Mouse (Mus musculus) regulatory T cell (primary cell): Measurements from ENCODE around the gene Dbi.

Source experiments
- in situ Hi-C: fragments of 300-600 bp; cut with MboI, MseI; formaldehyde crosslinking; loops from one replicate; pipeline ENCODE4 v1.15.1; 2025; ENCODE audit warnings: high pct_unique_total_duplicates

Gene Dbi

DNA sequence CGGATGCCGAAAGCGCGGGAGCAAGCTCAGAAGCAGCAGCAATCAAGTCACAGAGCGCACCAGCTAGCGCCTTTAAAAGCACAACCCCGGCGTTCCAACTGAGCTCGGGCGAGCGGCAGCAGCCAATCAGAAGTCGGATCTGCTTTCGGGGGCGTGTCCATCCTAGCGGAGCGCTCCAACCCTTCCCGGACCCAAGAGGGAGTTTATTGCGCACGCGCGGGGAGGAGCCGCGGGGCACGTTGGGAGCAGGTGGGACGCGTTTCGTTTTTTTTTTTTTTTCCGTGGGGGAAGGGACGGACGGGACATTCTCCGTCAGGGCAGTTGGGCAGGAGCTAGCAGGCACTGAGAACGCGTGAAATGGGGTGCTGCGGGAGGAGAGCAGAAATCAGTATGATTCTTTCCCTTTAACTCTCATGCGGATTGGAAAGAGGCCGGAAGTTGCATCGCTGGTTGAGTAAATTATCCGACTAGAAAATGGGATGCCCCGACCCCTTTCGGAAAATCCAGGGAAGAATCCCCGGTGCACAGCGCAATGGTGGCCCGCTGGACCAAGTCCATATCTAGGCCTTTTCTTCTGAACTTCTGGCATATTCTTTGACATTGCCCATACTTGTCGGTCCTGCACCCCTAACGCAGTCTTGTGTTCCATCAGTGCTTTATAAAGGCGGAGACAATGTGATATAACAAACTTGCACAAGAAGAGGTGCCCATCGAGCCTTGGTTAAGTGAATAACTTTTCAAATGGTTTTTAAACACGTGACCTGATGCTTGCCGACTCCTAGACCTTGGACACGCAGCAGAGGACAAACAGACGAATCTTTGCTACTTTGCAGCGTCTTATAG is at the start of gene Dbi, which contains the start of gene 3110009E18Rik:
TSS of gene Dbi (minus strand) at position 110 of the 843 bp plus-strand sequence.
TSS of gene 3110009E18Rik (plus strand) at position 219 of the 843 bp plus-strand sequence.
- in situ Hi-C loops, result loop anchor here (25.0 kb wide), 1 partner anchor 1809 kb away; the partner anchor contains the start of genes Nifk and Tsn

- in situ Hi-C loops, result no loop called here
These were observed 49.4 kb upstream of the Dbi start for GRCm38 (mm10) chr1:120170307-120170706.

- in situ Hi-C loops, result no loop called here
These were observed 47.8 kb upstream of the Dbi start for GRCm38 (mm10) chr1:120168674-120169073.

DNA sequence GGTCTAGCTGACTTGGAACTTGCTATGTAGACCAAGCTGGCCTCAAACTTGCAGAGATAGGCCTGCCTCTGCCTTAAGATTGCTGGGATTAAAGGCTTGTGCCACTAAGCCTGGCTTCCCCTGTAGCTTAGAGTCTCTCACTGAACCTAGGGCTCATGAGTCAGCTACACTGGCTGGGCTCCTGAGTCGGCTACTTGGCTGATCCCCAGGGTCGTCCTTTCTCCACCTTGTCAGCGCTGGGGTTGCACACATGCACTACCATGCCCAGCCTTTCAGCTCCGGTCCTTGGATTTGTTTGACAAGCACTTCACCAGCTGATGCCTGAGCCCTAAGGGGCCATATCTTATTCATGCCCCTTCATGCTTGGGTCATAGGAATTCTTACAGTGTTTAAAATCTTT is 47.1 kb upstream of the Dbi start:
- in situ Hi-C loops, result no loop called here

- in situ Hi-C loops, result no loop called here
These were observed 41.7 kb upstream of the Dbi start for GRCm38 (mm10) chr1:120162616-120163015.

- in situ Hi-C loops, result no loop called here
These were observed 40.6 kb upstream of the Dbi start for GRCm38 (mm10) chr1:120161502-120161901.

DNA sequence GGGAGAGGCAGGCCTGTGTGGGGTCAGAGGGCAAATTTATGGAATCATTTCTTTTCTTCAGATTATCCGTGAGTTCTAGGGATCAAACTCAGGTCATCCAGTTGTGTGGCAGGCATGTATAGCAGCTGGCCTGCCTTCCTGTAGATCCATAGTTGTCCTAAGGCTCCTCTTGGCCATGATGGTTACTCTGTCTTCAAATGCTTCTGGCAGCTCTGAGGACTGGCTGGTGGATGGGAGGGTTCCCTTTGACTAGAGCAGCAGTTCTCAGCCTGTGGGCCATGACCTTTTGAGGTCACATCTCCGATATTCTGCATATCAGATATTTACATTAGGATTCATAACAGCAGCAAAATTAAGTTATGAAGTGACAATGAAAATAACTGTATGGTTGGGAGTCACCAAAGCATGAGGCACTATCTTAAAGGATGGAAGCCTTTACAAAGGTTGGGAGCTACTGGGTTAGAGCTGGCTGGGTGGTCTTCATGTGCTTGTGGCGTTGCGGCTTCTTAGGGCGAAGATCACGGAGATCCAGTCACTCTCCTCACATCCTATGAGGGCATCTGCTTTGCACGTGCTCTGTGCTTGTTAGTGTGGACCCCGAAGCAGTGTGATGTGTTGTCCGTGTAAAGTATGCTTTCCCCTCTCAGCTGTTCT is 37.7 kb upstream of the Dbi start:
- in situ Hi-C loops, result no loop called here

GRCm38 (mm10) chr1:120155325-120155724 is 34.4 kb upstream of the Dbi start:
- in situ Hi-C loops, result no loop called here

- in situ Hi-C loops, result loop anchor here (5.0 kb wide), 1 partner anchor 62 kb away; no protein-coding TSS in a partner anchor
These were observed 33.4 kb upstream of the Dbi start for GRCm38 (mm10) chr1:120154232-120154631.

DNA sequence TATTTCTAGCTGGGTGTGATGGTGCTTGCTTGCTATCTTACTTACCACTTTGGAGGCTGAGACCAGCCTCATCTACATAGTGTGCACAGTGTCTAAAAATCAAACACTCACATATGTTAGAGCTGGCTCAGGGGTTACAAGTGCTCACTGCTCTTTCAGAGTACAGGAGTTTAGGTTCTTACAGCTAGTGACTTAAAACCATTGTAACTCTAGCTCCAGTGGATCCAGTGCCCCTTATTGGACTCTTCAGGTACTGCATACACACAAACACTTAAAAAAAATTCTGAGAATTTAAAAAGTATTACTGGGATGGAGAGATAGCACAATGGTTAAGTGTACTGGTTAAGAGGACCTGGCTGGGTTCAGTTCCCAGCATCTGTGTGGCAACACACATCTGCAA is 26.1 kb upstream of the Dbi start:
- in situ Hi-C loops, result no loop called here

DNA sequence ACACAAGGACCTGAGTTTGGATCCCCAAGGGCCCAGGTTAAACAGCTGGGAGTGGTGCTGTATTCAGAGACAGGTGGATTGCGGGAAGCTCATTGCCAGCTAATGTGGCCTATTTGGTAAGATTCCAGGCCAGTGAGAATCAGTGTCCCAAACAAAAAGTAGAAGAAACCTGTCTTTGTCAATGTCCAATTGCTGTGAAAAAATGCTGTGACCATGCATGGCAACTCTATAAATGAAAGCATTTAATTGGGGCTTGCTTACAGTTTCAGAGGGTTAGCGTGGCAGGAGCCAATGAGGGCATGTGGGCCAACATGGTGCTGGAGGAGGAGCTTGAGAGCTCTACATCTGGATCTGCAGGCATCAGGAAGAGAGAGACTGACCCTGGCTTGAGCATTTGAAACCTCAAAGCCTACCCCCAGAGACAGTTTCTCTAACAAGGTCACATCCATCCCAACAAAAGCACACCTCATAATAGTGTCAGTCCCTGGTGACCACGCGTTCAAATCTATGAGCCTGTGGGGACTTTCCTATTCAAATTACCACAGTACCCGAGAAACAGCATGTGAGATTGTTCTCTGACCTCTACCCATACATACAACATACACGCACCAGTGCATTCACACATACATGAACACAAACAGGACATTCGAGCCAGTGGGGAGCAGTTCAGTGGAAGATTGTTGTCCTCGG is 24.8 kb upstream of the Dbi start:
- in situ Hi-C loops, result no loop called here

GRCm38 (mm10) chr1:120142551-120142950 is 21.7 kb upstream of the Dbi start:
- in situ Hi-C loops, result no loop called here

GRCm38 (mm10) chr1:120140144-120140693 is 19.3 kb upstream of the Dbi start:
- in situ Hi-C loops, result no loop called here

DNA sequence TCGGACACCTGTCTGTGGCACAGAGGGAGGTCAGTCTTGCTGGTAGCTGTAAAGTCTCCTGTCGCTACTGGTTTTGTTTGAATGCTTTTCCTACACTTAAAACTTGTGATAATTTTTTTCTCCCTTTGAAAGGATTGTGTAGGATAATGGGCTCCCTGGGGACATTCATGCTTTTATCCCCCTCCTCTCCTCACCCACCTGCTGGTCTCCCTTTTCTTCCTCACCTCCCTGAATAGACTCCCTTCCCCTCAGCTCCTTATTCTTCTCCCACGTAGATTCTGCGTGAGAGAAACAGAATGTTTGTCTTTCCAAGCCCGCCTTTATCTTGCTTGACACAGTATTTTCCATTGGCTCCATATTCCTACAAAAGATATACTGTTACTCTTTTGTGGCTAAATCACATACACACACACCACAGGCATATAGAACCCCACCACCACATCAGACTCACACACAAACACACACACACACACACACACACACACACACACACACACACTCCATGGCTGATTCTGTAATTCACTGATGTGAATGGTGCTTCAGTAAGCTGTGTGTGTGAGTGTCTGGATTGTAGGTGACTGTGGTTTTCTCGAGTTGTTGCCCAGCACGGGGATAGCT is 18.2 kb upstream of the Dbi start:
- in situ Hi-C loops, result no loop called here

DNA sequence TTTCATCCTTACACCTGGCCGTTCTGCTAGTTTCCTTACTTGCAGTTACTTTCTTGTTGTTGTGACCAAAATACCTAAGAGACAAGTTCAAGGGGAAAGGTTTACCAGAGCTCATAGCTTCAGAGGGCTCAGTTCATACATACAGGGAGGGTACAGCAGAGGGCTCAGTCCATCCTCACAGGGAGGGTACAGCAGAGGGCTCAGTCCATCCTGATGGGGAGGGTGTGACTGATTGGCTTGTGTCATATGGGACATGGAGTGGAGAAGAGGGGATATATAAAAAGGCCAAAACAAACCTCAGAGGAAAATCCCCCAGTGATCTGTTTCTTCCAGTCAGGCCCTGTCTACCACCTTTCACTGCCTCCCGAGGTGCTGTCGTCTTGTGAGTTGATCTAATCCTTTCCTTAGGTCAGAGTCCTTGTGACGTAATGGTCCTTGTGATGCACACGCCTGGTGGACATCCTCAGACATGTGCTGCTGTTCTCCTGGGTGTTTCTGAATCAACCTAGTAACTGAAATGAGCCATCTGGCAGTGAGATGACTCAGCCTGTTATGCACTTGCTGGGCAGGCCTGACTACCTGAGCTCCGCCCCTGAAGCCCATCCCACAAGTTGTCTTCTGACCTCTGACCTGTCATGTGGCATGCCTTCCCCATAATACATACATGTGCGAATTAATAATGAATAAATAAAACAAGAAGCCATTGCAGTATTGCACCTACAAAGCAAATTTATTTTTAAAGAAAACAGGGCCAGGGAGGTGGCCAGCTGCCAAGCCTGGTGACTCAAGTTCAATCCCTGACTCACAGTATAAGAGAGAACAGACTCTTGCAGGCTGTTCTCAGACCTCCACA is 15.3 kb upstream of the Dbi start:
- in situ Hi-C loops, result no loop called here

DNA sequence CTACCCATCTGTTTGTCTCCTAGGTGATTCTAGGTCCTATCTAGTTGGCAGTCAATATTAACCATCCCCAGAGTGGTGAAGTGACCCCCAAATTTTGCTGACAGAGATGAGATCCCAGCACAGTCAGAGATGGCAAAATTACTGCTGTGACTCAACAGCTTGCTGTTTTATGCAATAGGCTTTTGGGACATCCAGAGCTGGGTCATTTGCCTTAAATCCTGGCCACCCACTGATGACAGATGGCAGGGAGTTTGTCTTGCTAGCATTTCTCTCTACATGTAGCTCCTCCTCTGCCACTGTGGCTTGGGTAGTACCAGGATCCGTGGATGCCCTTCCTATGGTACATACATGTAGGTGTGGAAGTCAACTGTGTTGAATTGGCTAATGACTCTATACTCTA is 11.5 kb upstream of the Dbi start:
- in situ Hi-C loops, result loop anchor here (5.0 kb wide), 1 partner anchor 35 kb away; no protein-coding TSS in a partner anchor

- in situ Hi-C loops, result no loop called here
These were observed 5.4 kb upstream of the Dbi start for GRCm38 (mm10) chr1:120126318-120126717.

GRCm38 (mm10) chr1:120125471-120125870 is 4.6 kb upstream of the Dbi start:
- in situ Hi-C loops, result no loop called here

DNA sequence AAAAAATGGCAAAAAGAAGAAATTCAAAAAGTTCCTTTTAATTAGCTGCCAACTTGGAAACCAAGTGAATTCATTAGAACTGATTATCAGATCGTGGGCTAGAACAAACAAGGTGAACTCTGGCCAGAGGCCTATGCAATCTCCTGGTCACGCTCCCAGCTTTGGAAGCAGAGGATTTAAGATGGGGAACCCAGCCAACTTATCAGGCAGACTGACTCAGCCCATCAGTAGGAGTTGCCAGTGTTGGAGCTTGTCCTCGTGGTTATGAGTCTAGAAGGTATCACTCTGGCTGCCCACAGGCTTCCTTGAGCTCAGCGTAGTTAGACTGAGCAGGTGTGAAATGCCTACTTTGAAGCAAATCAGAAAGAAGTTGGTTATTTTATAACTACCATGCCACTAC is 4.0 kb upstream of the Dbi start:
- in situ Hi-C loops, result loop anchor here (25.0 kb wide), 1 partner anchor 1813 kb away; the partner anchor contains the start of genes Nifk and Tsn
